Mouse (Mus musculus) CH12.LX (cell line): ENCODE results near the gene Pgk1. TPM values are rescaled to one million over a fixed set of nuclear protein-coding genes. Genes with fewer than 3 reads are reported as not detected.

ENCODE experiments used
- DNase-seq: peaks from one replicate; pipeline ENCODE4 v3.0.0-alpha.2; 2013; ENCODE audit errors: extremely low read depth
- H3K27ac ChIP-seq: 2 replicates; pipeline ENCODE4 v1.5.1; 2012; ENCODE audit warnings: low read depth, mild to moderate bottlenecking, control low read depth, moderate library complexity; ENCODE audit not compliant: insufficient read depth
- H3K27me3 ChIP-seq: replicated peaks from 2 replicates; pipeline ENCODE3; 2012; ENCODE audit warnings: inconsistent platforms
- H3K36me3 ChIP-seq, 2 experiments: replicated peaks in 1 of 2; 2 replicates each; pipeline versions ENCODE3 to v1.6.1; 2012; ENCODE audit warnings: inconsistent platforms in 1 of 2, low read length in 1 of 2, mild to moderate bottlenecking in 1 of 2, mixed read lengths in 1 of 2, moderate library complexity in 1 of 2; ENCODE audit not compliant: control insufficient read depth in 1 of 2, insufficient read depth in 1 of 2
- H3K4me1 ChIP-seq, 2 experiments: 2 replicates each; pipeline ENCODE4 v1.6.1; 2012; ENCODE audit warnings: inconsistent platforms in 1 of 2, moderate library complexity in 1 of 2; ENCODE audit not compliant: insufficient read depth in 2 of 2, control insufficient read depth in 1 of 2
- H3K4me2 ChIP-seq: 2 replicates; pipeline ENCODE4 v1.6.1; 2012; ENCODE audit warnings: low read depth, mild to moderate bottlenecking, control low read depth; ENCODE audit not compliant: poor library complexity, insufficient read depth, severe bottlenecking
- H3K4me3 ChIP-seq, 3 experiments: fragments of 150-350 bp in 1 of 3; sonication (generic) in 1 of 3; replicated peaks in 1 of 3; 2 replicates each; pipeline versions ENCODE3 to v1.5.1; 2011 to 2012; ENCODE audit warnings: low read depth in 2 of 3, low read length in 2 of 3, mild to moderate bottlenecking in 2 of 3, moderate library complexity in 2 of 3, control low read depth in 1 of 3, improper control_type of control experiment in 1 of 3, inconsistent platforms in 1 of 3, mixed read lengths in 1 of 3; ENCODE audit not compliant: poor library complexity in 1 of 3
- H3K79me2 ChIP-seq: replicated peaks from 2 replicates; pipeline ENCODE4 v1.6.1; 2012; ENCODE audit warnings: mild to moderate bottlenecking, moderate library complexity; ENCODE audit not compliant: control insufficient read depth, poor library complexity, insufficient read depth, severe bottlenecking; ENCODE audit errors: extremely low read depth
- H3K9ac ChIP-seq: 2 replicates; pipeline ENCODE4 v1.6.1; 2012; ENCODE audit warnings: low read depth, mild to moderate bottlenecking, control low read depth, moderate library complexity; ENCODE audit not compliant: insufficient read depth
- H3K9me3 ChIP-seq: replicated peaks from 2 replicates; pipeline ENCODE3; 2012; ENCODE audit warnings: low read length, inconsistent platforms, mixed read lengths
- BHLHE40 ChIP-seq: IDR thresholded peaks from 2 replicates; pipeline ENCODE4 v1.6.1; 2011; ENCODE audit warnings: mild to moderate bottlenecking, low read depth, low read length, improper control_type of control experiment
- CHD1 ChIP-seq: IDR thresholded peaks from 2 replicates; pipeline ENCODE4 v1.6.1; 2012; ENCODE audit warnings: low read depth, low read length, improper control_type of control experiment, inconsistent platforms
- CHD2 ChIP-seq: IDR thresholded peaks from 2 replicates; pipeline ENCODE4 v1.6.1; 2011; ENCODE audit warnings: low read length, improper control_type of control experiment
- CTCF ChIP-seq, 2 experiments: IDR thresholded peaks in 1 of 2; conservative IDR thresholded peaks in 1 of 2; 2 replicates each; pipeline ENCODE4 v1.5.1; 2011 to 2012; ENCODE audit warnings: low read depth in 2 of 2, low read length in 2 of 2, improper control_type of control experiment in 1 of 2, inconsistent platforms in 1 of 2, mild to moderate bottlenecking in 1 of 2, moderate library complexity in 1 of 2
- E2F4 ChIP-seq: IDR thresholded peaks from 2 replicates; pipeline ENCODE4 v1.6.1; 2011; ENCODE audit warnings: low read depth, low read length, improper control_type of control experiment; ENCODE audit not compliant: insufficient replicate concordance
- EP300 ChIP-seq: IDR thresholded peaks from 2 replicates; pipeline ENCODE4 v1.6.1; 2011; ENCODE audit warnings: low read length, improper control_type of control experiment
- GABPA ChIP-seq: IDR thresholded peaks from 2 replicates; pipeline ENCODE4 v1.6.1; 2012; ENCODE audit warnings: low read depth, low read length, improper control_type of control experiment, inconsistent platforms; ENCODE audit not compliant: insufficient replicate concordance
- HCFC1 ChIP-seq: IDR thresholded peaks from 2 replicates; pipeline ENCODE4 v1.6.1; 2012; ENCODE audit warnings: low read depth, mild to moderate bottlenecking, inconsistent platforms, low read length, improper control_type of control experiment
- IRF4 ChIP-seq: IDR thresholded peaks from 2 replicates; pipeline ENCODE4 v1.6.1; 2014; ENCODE audit warnings: low read depth, mild to moderate bottlenecking, inconsistent platforms, low read length, improper control_type of control experiment
- JUN ChIP-seq: IDR thresholded peaks from 2 replicates; pipeline ENCODE4 v1.6.1; 2011; ENCODE audit warnings: low read depth, mild to moderate bottlenecking, low read length, improper control_type of control experiment, moderate library complexity; ENCODE audit not compliant: insufficient read depth
- KAT2A ChIP-seq: IDR thresholded peaks from 2 replicates; pipeline ENCODE4 v1.6.1; 2012; ENCODE audit warnings: low read length, improper control_type of control experiment, inconsistent platforms; ENCODE audit not compliant: insufficient replicate concordance
- MAFK ChIP-seq: IDR thresholded peaks from 2 replicates; pipeline ENCODE4 v1.6.1; 2011; ENCODE audit warnings: low read length, improper control_type of control experiment; ENCODE audit not compliant: insufficient replicate concordance
- MAX ChIP-seq: IDR thresholded peaks from 2 replicates; pipeline ENCODE4 v1.6.1; 2011; ENCODE audit warnings: low read length, improper control_type of control experiment
- MEF2A ChIP-seq: IDR thresholded peaks from 2 replicates; pipeline ENCODE4 v1.6.1; 2014; ENCODE audit warnings: low read depth, mild to moderate bottlenecking, inconsistent platforms, low read length, improper control_type of control experiment, borderline replicate concordance
- MYC ChIP-seq: IDR thresholded peaks from 2 replicates; pipeline ENCODE4 v1.6.1; 2011; ENCODE audit warnings: low read depth, mild to moderate bottlenecking, improper control_type of control experiment, low read length
- NELFE ChIP-seq: IDR thresholded peaks from 2 replicates; pipeline ENCODE4 v1.6.1; 2011; ENCODE audit warnings: low read depth, low read length, improper control_type of control experiment
- PAX5 ChIP-seq: IDR thresholded peaks from 2 replicates; pipeline ENCODE4 v1.6.1; 2012; ENCODE audit warnings: low read length, inconsistent platforms, mixed read lengths
- POLR2A ChIP-seq: IDR thresholded peaks from 2 replicates; pipeline ENCODE4 v1.6.1; 2011; ENCODE audit warnings: low read depth, mild to moderate bottlenecking, improper control_type of control experiment, low read length
- POLR2AphosphoS2 ChIP-seq: IDR thresholded peaks from 2 replicates; pipeline ENCODE4 v1.6.1; 2011; ENCODE audit warnings: low read depth, low read length, improper control_type of control experiment
- RAD21 ChIP-seq: IDR thresholded peaks from 2 replicates; pipeline ENCODE4 v1.6.1; 2011; ENCODE audit warnings: low read depth, mild to moderate bottlenecking, low read length, improper control_type of control experiment, moderate library complexity
- SMC3 ChIP-seq: IDR thresholded peaks from 2 replicates; pipeline ENCODE4 v1.6.1; 2011; ENCODE audit warnings: low read depth, low read length, improper control_type of control experiment
- UBTF ChIP-seq: IDR thresholded peaks from 2 replicates; pipeline ENCODE4 v1.6.1; 2012; ENCODE audit warnings: low read depth, mild to moderate bottlenecking, inconsistent platforms, low read length, improper control_type of control experiment, moderate library complexity
- USF1 ChIP-seq: IDR thresholded peaks from 2 replicates; pipeline ENCODE4 v1.6.1; 2014; ENCODE audit warnings: low read depth, mild to moderate bottlenecking, inconsistent platforms, low read length, improper control_type of control experiment
- USF2 ChIP-seq: conservative IDR thresholded peaks from 2 replicates; pipeline ENCODE4 v1.6.1; 2011; ENCODE audit warnings: low read depth, low read length, improper control_type of control experiment
- ZC3H11A ChIP-seq: IDR thresholded peaks from 2 replicates; pipeline ENCODE4 v1.6.1; 2012; ENCODE audit warnings: low read depth, mild to moderate bottlenecking, inconsistent platforms, low read length, improper control_type of control experiment
- ZKSCAN1 ChIP-seq: IDR thresholded peaks from 2 replicates; pipeline ENCODE4 v1.6.1; 2012; ENCODE audit warnings: low read depth, inconsistent platforms, low read length, improper control_type of control experiment, borderline replicate concordance
- ZNF384 ChIP-seq: IDR thresholded peaks from 2 replicates; pipeline ENCODE4 v1.6.1; 2012; ENCODE audit warnings: low read depth, low read length, improper control_type of control experiment, inconsistent platforms
- dilution Hi-C: fragments of 300-500 bp; cut with MboI; formaldehyde crosslinking; loops from 2 replicates; pipeline ENCODE4 v1.14.3; 2020; ENCODE audit warnings: low sequenced_read_pairs; ENCODE audit not compliant: extremely low pct_unique_long_range_greater_than_20kb, extremely low pct_ligation_motif_present
- in situ Hi-C: fragments of 300-500 bp; cut with MboI; formaldehyde crosslinking; loops from 3 replicates; pipeline ENCODE4 v1.14.3; 2019; ENCODE audit warnings: low sequenced_read_pairs, low pct_ligation_motif_present, low pct_unique_long_range_greater_than_20kb, mixed read lengths
- polyA plus RNA-seq: library from polyadenylated mRNA; unstranded; fragments of >175 nt; gene quantifications from 2 replicates; pipeline ENCODE4 v1.2.1, GENCODE M21; 2012; ENCODE audit warnings: low read depth; ENCODE audit not compliant: insufficient read length
- total RNA-seq, 2 experiments: library from RNA; depleted of rRNA; stranded (reverse); fragments of 300-350 nt in 1 of 2; fragments of >200 nt in 1 of 2; gene quantifications; 2 replicates each; pipeline ENCODE4 v1.2.3; 2012 to 2014

The Pgk1 gene
- total and polyA plus RNA-seq, 3 experiments, result 679 to 1,645 (median 1,096) TPM

DNA sequence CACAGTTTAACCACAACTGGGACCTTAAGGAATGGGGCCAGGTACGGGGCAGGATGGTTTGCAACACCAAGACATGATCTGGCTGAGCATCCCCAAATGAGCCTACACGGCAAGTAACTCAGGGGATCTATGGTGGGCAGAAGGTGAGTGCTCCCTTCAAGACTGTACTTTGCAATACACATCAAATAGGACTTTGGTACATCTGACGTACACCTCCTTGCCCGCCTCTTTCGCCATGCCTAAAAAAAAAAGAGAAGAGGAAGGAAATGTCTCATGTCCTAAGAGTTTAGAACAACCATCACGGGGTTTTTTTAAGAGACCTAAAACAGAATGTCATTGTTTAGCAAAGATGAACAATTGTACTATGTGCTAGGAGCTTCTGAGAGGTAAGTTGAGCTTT lies 44.0 kb upstream of the Pgk1 start, which contains the start of gene Tlr13:
TSS of gene Tlr13 (plus strand) at position 269 of the 400 bp plus-strand sequence.
- Histone ChIP-seq H3K79me2 (no peaks in the 10 kb centered on the region), H3K4me1 (peaks cover 3 to 16% of the 10 kb centered on the region in 2 experiments; a peak in 2 of 4 replicates), H3K27me3 (no peaks in the 10 kb centered on the region), H3K27ac (no peak within 1 kb of the TSS), H3K36me3 (no peaks in the 10 kb centered on the region), H3K4me3 (no peak within 1 kb of the TSS)
- in situ Hi-C loops, result no loop called here
- TF ChIP-seq HCFC1 (no peak), CHD1 (no peak), CHD2 (no peak), ZNF384 (no peak), E2F4 (no peak), ZC3H11A (no peak), PAX5 (no peak), RAD21 (no peak)
- TF ChIP-seq, all 38 proteins: peak for 0
- no peak for DNase-seq
- Histone ChIP-seq H3K4me2 (no peak within 1 kb of the TSS), H3K9me3 (no peaks in the 10 kb centered on the region), H3K9ac (no peak within 1 kb of the TSS)
- dilution Hi-C loops, result no loop called here

DNA sequence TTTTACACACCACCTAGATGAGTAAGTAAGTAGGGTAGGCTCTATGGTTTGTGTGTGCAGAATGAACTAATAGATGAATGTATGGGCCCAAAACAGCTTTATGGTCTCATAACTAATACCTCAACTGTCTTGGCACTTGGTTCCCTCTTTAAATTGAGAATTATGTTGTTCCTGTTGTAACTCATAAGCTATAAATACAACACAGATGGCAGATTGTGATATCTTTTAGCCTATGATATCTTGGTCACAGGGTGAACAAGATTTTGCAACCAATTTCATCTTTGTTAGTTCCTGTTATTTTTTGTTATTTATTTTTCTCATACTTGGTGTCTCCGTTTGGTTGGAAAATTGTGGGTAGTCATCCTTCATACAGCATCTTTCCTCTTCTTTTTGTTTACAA lies 38.7 kb upstream of the Pgk1 start:
- DNase-seq, result no peak
- no peak overlapping the region for H3K4me3 ChIP-seq
- H3K9ac ChIP-seq, result no peak overlapping the region
- no peaks in the 10 kb centered on the region for H3K79me2 ChIP-seq
- TF ChIP-seq JUN (no peak), UBTF (no peak), MAX (no peak), SMC3 (no peak), MEF2A (no peak), CHD1 (no peak), RAD21 (no peak), NELFE (no peak)
- dilution Hi-C loops, result no loop called here
- no peak overlapping the region for H3K27ac ChIP-seq
- H3K9me3 ChIP-seq, result no peaks in the 10 kb centered on the region
- peaks cover 0 to 10% of the 10 kb centered on the region in 2 experiments; a peak in 1 of 4 replicates for H3K4me1 ChIP-seq
- H3K27me3 ChIP-seq, result no peaks in the 10 kb centered on the region
- in situ Hi-C loops, result no loop called here
- no peak overlapping the region for H3K4me2 ChIP-seq
- no peaks in the 10 kb centered on the region for H3K36me3 ChIP-seq

DNA sequence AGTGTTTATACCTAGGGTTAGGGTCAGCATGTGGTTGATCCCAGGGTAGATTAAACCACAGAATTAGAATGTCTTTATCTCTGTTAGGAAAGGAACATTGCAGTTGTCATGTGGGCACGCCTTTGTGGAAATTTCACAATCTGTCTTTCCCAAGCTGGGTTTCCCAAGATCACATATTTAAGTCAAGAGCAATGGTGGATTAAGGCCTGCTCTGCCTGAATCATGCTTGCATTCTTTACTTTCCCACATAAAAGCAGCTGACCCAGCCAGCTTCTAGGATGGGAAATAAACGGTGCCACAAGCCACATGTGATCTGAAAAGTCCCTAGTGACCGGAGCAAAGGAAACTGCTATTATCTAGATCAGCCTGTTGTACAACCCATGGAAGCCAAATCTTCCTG lies 37.4 kb upstream of the Pgk1 start:
- dilution Hi-C loops, result no loop called here
- no peak overlapping the region for H3K9ac ChIP-seq
- H3K27me3 ChIP-seq, result no peaks in the 10 kb centered on the region
- TF ChIP-seq EP300, result no peak
- no peak for TF ChIP-seq MYC
- no peak for TF ChIP-seq BHLHE40
- TF ChIP-seq CTCF (conservative IDR thresholded peaks at IDR 0.05 in 1 of 2, IDR thresholded peaks at IDR 0.05 in 1 of 2; ENCODE audit: low read depth in 2 of 2, low read length in 2 of 2), result no peak
- no peak for TF ChIP-seq PAX5
- no peak for TF ChIP-seq USF2
- TF ChIP-seq ZKSCAN1, result no peak
- TF ChIP-seq POLR2AphosphoS2, result no peak
- TF ChIP-seq KAT2A, result no peak
- TF ChIP-seq IRF4, result no peak
- TF ChIP-seq MAFK, result no peak
- TF ChIP-seq USF1, result no peak
- TF ChIP-seq GABPA, result no peak
- TF ChIP-seq POLR2A, result no peak
- no peak for TF ChIP-seq CHD2
- peaks cover 0 to 10% of the 10 kb centered on the region in 2 experiments; a peak in 1 of 4 replicates for H3K4me1 ChIP-seq
- H3K79me2 ChIP-seq, result no peaks in the 10 kb centered on the region
- no peaks in the 10 kb centered on the region for H3K9me3 ChIP-seq
- in situ Hi-C loops, result no loop called here
- H3K36me3 ChIP-seq, result no peaks in the 10 kb centered on the region
- no peak overlapping the region for H3K27ac ChIP-seq
- DNase-seq, result no peak
- no peak overlapping the region for H3K4me3 ChIP-seq
- H3K4me2 ChIP-seq, result no peak overlapping the region
